Mouse (Mus musculus) embryonic fibroblast, embryonic 13.5 days (primary cell): ENCODE data around the gene Togaram1. TPM values are rescaled to one million over a fixed set of nuclear protein-coding genes. Genes with fewer than 3 reads are reported as not detected.

Source experiments
- H3K27ac ChIP-seq: 2 replicates; pipeline ENCODE4 v1.5.1; 2012; ENCODE audit warnings: low read length, control low read depth, inconsistent platforms; ENCODE audit not compliant: insufficient read depth
- H3K4me1 ChIP-seq: 2 replicates; pipeline ENCODE4 v1.6.1; 2011; ENCODE audit warnings: low read length; ENCODE audit not compliant: control insufficient read depth, insufficient read depth
- H3K4me3 ChIP-seq: 2 replicates; pipeline ENCODE4 v1.5.1; 2011; ENCODE audit warnings: mild to moderate bottlenecking, control low read depth, low read length; ENCODE audit not compliant: insufficient read depth
- CTCF ChIP-seq: IDR thresholded peaks from 2 replicates; pipeline ENCODE4 v1.5.1; 2011; ENCODE audit warnings: mild to moderate bottlenecking, control low read depth, low read length, moderate library complexity, borderline replicate concordance; ENCODE audit not compliant: insufficient read depth
- POLR2A ChIP-seq: IDR thresholded peaks from 2 replicates; pipeline ENCODE4 v1.6.1; 2011; ENCODE audit warnings: low read depth, mild to moderate bottlenecking, control low read depth, low read length, moderate library complexity
- polyA plus RNA-seq: library from polyadenylated mRNA; stranded (reverse); fragments of >200 nt; gene quantifications from 2 replicates; pipeline ENCODE4 v1.2.4, GENCODE M21; 2011; ENCODE audit warnings: low read depth; ENCODE audit not compliant: missing spikeins, insufficient read length

Gene Togaram1
- 25.6 and 26.2 TPM in 2 replicates for polyA plus RNA-seq

GRCm38 (mm10) chr12:64965124-64966026 lies at the start of gene Togaram1, which contains the start of gene Klhl28:
TSS of gene Togaram1 (plus strand) at chr12:64965804.
TSS of gene Klhl28 (minus strand) at chr12:64965534.
- Histone ChIP-seq H3K4me1 (peaks cover 2% of the 10 kb centered on the region; the same call in 1 of the 2 replicates), H3K27ac (peak within 1 kb of the TSS; percentile 37), H3K4me3 (peak within 1 kb of the TSS; percentile 95)
- TF ChIP-seq CTCF, result no peak
- peak; percentile 89 for TF ChIP-seq POLR2A

DNA sequence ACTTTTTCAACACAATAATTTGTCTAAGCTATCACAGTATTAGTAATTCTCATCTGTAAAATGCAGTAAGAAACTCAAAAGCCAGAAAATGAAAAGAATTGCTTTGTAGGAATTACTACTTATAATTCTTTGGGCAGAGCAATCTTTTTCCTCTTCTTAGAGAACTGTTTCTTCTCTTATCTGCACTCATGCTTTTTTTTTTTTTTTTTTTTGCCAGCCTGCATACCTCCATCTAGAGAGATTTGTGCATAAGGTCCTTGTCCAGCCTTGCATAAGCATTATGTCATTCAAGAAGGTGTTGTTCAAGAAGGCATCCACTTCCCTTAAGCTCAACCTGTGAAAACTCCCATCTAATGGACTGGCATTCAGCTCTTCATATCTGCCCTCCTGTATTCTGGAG lies 48.9 kb upstream of the Togaram1 start:
- no peaks in the 10 kb centered on the region for H3K4me1 ChIP-seq
- no peak overlapping the region for H3K27ac ChIP-seq
- TF ChIP-seq POLR2A (no peak), CTCF (no peak)
- H3K4me3 ChIP-seq, result no peak overlapping the region

DNA sequence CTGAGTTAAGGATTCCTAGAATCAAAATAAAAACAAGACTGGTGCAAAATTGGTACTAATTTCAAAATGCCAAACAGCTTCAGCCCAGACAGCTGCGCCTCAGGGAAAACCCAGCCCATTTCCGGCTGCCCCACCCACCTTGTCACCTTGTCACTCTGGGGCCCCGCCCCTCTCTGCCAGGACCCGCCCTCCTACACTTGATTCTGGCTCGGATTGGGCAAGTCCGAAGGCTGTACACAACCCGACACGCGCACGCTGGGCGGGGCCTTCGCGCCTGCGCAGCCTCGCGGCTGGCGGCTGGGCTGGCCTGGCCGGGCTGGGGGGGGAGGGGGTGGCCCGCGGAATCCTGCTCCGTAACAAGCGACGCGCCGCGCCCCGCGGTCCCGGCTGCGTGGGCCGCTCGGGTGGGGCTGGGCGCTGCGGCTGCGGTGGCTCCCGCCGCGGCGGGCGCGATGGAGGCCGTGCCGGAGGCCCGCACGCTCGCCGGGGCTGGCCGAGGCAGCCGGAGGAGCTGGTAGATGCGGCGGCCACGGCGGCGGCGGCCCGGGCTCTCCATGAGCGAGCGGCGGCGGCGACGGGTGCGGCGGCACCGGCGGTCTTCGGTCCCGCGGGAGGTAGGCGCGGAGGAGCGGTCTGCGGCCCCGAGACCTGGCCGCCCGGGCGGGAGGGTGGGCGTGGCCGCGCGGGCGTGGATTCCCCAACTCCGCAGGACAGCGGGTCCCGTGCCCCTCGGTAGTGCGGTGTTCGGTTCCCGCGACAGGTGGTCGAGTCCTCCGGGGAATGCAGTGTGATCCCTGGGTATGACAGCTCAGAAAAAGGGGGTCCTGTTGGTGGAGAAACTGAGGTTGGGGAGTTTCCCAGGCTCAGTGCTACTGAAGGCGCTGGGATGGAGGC lies 47.8 kb upstream of the Togaram1 start, which contains the start of gene Gm527:
Gm527 (plus strand) TSS at position 329 of the 894 bp plus-strand sequence.
- Histone ChIP-seq H3K4me1 (no peaks in the 10 kb centered on the region), H3K4me3 (peak within 1 kb of the TSS; percentile 60), H3K27ac (no peak within 1 kb of the TSS)
- TF ChIP-seq CTCF (no peak), POLR2A (peak; percentile 52; the same call in 1 of the 2 replicates)

DNA sequence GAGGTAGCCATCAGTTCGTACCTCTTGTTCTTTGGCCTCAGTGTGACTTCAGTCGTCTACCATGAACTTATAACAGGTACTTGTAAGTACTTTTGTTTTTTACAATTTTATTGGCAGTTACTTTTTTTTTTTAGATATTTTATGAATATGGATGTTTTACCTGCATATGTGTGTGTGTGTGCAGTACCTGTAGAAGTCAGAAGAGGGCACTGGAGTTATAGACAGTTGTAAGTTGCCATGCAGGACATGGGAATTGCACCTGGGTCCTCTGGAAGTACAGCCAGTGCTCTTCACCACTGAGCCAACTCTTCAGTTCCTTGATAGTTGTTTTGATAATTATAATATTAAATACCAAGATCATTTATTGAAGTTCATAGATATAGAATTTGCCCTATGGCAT lies 28.1 kb upstream of the Togaram1 start:
- Histone ChIP-seq H3K4me3 (no peak overlapping the region), H3K4me1 (no peaks in the 10 kb centered on the region), H3K27ac (no peak overlapping the region)
- TF ChIP-seq POLR2A (no peak), CTCF (no peak)

GRCm38 (mm10) chr12:64964560-64964959 lies 1.0 kb upstream of the Togaram1 start:
- TF ChIP-seq POLR2A (no peak), CTCF (no peak)
- H3K4me1 ChIP-seq, result peaks cover 2% of the 10 kb centered on the region; the same call in 1 of the 2 replicates
- H3K27ac ChIP-seq, result no peak overlapping the region
- peak overlapping the region; percentile 95 for H3K4me3 ChIP-seq

- peak overlapping the region; percentile 75 for H3K4me3 ChIP-seq
- H3K27ac ChIP-seq, result peak overlapping the region; percentile 37
- H3K4me1 ChIP-seq, result peaks cover 4% of the 10 kb centered on the region; the same call in 1 of the 2 replicates
- TF ChIP-seq CTCF (no peak), POLR2A (no peak)
Observed at GRCm38 (mm10) chr12:64966101-64966631, 562 bp downstream of the Togaram1 start.

DNA sequence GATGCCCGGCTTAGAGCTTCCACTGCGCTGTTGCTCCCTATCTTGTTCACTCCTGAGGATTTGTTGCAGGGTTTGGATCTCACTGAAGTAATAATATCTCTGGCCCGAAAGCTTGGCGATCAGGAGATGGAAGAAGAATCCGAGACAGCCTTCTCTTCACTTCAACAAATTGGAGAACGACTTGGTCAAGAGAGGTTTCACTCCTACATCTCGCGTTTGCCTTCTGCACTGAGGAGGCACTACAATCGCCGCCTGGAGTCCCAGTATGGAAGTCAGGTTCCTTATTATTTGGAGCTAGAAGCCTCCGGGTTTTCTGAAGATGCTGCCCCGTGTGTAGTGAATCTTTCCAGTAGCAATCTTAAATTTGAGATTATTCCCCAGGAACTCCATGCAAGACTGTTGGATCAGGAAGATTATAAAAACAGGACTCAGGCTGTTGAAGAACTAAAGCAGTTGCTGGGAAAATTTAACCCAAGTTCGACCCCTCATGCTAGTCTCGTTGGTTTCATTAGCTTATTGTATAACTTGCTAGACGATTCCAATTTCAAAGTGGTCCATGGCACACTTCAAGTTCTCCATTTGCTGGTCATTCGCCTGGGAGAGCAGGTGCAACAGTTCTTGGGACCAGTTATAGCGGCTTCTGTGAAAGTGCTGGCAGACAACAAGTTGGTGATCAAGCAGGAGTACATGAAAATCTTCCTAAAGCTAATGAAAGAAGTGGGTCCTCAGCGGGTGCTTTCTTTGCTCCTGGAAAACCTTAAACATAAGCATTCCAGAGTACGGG lies 1.2 kb downstream of the Togaram1 start:
- Histone ChIP-seq H3K27ac (no peak overlapping the region), H3K4me1 (peaks cover 5% of the 10 kb centered on the region; the same call in 1 of the 2 replicates), H3K4me3 (peak overlapping the region; percentile 75)
- TF ChIP-seq POLR2A (no peak), CTCF (no peak)

DNA sequence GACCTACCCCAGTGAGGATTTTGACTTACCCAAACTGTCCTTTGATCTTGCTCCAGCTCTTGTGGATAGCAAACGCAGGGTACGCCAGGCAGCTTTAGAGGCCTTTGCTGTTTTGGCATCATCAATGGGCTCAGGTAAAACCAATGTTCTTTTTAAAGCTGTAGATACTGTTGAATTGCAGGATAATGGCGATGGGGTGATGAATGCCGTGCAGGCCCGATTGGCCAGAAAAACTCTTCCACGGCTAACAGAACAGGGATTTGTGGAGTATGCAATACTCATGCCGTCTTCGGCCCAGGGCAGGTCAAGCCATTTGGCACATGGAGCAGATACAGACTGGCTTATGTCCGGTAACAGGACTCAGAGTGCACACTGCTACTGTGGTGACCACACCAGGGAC lies 1.9 kb downstream of the Togaram1 start:
- no peak overlapping the region for H3K27ac ChIP-seq
- no peak for TF ChIP-seq CTCF
- no peak for TF ChIP-seq POLR2A
- H3K4me3 ChIP-seq, result peak overlapping the region; percentile 75
- H3K4me1 ChIP-seq, result peaks cover 9% of the 10 kb centered on the region; the same call in 1 of the 2 replicates
